Mouse (Mus musculus): Measurements from ENCODE around the gene Nrip1. TPM values are rescaled to one million over a fixed set of nuclear protein-coding genes. Genes with fewer than 3 reads are reported as not detected.

Gene Nrip1
- polyA plus RNA-seq, 1 experiment: 4.3 TPM

DNA sequence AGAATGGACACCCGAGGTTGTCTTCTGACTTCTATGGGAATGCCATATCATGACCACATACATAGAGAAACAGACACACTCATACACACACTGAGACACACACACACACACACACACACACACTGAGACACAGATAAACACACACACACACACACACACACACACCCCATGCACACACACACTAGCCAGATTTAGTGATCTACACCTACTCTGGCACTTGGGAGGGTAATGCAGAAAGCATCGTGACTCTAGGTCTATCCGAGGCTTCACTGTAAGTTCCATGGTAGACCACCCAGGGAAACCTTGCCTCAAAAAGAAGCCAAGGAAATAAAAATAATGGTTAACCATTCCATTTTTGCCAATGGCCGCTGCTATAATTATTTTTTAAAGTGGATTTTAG lies 134.8 kb downstream of the Nrip1 start:
- WGBS: 94% methylated on average over 4 of the region's 4 CpGs

More for the DNA sequence above, 134.8 kb downstream of the Nrip1 start:
- DNase-seq (ENCODE audit: low read depth, low spot score): no peak

Data from large intestine, adult 2 months (tissue).